Mouse (Mus musculus): ENCODE measurements around the gene Hoxb4.

GRCm38 (mm10) chr11:96289837-96290236, 28.2 kb upstream of the Hoxb4 start:
- TF ChIP-seq POLR2A (IDR thresholded peaks at IDR 0.05; ENCODE audit: control insufficient read depth, extremely low read depth, insufficient read depth, low read length, poor library complexity) (no peak), CTCF (IDR thresholded peaks at IDR 0.05; ENCODE audit: borderline replicate concordance, control insufficient read depth, extremely low read depth, insufficient read depth, low read length, poor library complexity) (no peak)
